Mouse (Mus musculus) skeletal muscle tissue, adult 2 months (tissue): ENCODE data around the gene Gm21454.
"Not testable (repeated sequence)": the region's sequence is repeated elsewhere in the genome, so short reads cannot be mapped to it uniquely, and the experiment has no call there.

Experiments used
- DNase-seq: peaks from one replicate; pipeline ENCODE4 v3.0.0-alpha.2; 2012; ENCODE audit warnings: low read depth, low spot score

The Gm21454 gene

DNA sequence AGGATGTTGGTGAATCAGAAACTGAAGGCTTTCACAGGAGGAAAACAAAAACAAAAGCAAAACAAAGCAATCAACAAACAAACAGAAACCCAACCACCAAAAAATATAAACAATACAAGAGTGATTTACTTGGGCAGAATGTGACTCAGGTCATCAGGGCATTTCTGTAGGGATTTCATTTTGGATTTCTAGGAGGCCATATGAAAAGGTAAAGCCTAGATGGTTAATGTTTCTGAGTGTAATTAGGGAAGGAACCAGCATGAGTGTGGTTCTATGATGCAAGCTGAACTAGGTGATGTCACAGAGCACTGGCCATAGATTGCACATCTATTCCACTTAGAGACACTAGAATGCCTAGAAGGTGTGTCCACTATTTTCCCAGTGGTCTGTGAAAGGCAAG, at the start of gene Gm21454, which contains the start of gene Gm21440:
Gene Gm21454, plus strand, starts transcription at position 352 of the 400 bp plus-strand sequence.
Gene Gm21440, plus strand, starts transcription at position 301 of the 400 bp plus-strand sequence.
- DNase-seq = not testable (repeated sequence)

DNA sequence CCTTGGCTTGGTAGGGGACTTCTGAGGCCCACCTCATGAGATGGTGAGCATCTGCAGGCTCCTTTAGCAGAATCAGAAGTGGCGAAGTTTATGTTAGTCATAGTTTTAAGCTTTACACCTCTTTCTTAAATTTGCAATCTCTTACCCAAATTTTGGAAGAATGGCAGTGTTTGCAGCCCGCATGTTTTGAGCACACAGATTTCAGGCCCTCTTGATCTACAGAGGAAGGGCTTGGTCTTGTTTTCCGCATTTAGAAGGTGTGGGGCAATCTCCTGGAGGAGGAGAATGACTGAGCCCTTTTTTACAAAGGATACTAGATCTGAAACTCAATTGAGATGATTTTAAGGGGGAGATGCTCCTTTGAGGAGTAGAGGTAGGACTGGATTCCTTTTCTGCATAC, 28.4 kb upstream of the Gm21454 start, which contains the start of gene Gm21828:
Gene Gm21828, minus strand, starts transcription at position 101 of the 400 bp plus-strand sequence.
- not testable (repeated sequence) for DNase-seq

DNA sequence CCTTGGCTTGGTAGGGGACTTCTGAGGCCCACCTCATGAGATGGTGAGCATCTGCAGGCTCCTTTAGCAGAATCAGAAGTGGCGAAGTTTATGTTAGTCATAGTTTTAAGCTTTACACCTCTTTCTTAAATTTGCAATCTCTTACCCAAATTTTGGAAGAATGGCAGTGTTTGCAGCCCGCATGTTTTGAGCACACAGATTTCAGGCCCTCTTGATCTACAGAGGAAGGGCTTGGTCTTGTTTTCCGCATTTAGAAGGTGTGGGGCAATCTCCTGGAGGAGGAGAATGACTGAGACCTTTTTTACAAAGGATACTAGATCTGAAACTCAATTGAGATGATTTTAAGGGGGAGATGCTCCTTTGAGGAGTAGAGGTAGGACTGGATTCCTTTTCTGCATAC, 96.7 kb downstream of the Gm21454 start, which contains the start of gene Gm21725:
Gene Gm21725, minus strand, starts transcription at position 101 of the 400 bp plus-strand sequence.
- DNase-seq = not testable (repeated sequence)
